Mouse (Mus musculus) kidney, adult 9 months (tissue): Measurements from ENCODE around the gene Gm28308.

Source experiments
- DNase-seq: peaks from one replicate; pipeline ENCODE4 v3.0.0; 2022

Gm28308 gene

DNA sequence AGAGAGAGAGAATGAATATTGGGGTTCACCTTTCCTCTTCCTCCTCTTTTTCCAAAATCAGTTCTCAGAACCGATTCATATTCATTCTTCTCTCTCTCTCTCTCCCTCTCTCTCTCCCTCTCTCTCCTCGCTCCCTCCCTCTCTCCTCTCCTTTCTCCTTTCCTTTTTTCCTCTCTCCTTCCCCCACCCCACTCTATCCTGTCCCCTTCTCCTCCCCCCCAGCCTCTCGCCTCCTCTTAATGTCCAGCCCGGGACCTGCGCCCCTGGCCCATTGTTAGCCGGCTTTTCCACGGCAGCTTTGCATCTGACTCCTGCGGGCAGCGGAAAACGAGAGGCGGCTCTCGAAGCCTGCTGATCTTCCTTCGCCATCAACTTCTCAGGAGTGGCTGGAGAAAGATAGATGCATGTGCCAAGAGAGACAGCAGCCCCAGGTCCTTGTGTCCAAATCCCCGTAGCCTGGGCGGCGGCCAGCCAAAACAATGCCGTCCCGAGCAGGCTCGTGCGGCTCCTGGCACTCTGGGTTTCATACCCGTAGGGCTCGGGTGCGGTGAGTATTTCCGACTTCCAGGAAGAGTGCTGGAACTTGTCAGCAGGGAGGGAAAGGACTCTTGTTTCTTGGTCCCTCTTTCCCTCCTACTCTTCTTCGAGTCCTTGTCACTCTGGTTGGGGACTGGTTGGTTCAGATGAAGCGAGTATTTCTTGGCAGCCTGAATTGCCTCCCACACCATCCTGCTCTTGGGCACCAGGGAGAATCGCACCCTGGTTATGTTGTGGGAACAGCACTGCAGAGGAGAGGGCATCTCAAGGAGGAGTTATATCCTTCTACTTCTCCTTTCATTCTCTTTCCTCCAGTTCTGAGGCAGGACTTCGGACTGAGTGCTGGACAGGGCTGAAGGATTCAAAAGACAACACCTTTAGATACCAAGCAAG, 47.4 kb downstream of the Gm28308 start:
- DNase-seq, result peak; percentile 21

DNA sequence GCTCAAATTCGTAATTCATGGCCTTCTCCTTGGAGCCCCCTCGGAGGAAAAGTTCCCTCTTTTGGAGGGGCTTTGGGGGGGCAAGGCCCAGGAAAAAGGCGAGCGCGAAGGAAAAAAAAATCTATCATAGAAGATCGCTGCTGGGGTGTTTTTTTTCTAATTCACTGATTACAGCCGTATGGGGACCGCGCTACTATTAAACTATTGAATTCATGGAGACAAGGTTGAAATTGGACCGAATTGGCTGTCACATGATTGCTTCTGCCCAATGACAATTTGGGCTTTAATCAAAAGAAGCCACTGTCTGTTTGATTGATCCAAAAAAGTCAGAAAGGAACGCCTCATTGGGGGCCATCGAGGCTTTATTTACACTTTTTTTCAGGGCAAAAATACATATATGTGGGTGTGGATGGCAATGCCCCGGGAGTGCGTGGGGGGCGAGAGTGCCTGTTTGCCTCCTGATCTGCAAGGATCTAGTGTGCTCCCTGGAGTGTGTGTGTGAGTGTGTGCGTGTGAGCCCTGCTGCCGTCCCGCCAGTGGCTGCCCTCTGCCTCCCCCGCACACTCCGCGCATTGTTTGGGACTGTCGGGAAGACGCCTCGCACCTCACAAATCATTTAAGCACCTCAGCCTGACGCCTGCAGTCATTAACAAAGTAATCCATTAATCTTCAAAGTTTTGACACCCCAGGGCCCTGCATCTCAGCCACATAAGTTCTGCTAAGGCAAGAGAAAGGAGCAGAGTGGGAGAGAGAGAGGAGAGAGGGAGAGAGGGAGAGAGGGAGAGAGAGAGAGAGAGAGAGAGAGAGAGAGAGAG, 48.3 kb downstream of the Gm28308 start, which contains the start of gene Hoxa2:
Gene Hoxa2, minus strand, starts transcription at position 206 of the 815 bp plus-strand sequence.
- DNase-seq, result peak; percentile 28

DNA sequence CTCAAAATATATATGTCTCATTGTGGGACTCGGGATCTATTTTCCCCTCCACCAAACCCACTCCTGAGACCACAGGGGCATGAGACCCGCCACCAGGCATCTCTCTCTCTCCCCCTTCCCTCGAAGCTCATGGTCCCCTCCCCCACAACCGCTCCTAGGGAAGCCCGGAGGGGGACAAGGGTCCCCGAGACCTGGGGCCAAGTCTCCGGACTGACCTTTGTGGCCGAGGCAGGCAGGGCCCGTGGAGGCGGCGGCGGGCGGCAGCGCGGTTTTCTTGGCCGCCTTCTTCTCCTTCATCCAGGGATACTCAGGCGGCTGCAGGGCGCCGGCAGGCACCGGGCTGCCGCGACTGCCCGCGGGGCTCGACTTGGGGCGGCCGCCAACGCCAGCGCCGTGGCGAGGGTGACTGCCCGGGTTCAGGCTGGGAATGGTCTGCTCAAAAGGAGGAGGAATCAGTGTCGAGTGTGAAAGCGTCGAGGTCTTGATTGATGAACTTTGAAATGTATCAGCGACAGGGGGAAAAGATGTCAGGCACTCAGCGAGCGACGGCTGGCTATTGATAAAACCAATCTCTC, 49.0 kb downstream of the Gm28308 start:
- peak; percentile 37 for DNase-seq

DNA sequence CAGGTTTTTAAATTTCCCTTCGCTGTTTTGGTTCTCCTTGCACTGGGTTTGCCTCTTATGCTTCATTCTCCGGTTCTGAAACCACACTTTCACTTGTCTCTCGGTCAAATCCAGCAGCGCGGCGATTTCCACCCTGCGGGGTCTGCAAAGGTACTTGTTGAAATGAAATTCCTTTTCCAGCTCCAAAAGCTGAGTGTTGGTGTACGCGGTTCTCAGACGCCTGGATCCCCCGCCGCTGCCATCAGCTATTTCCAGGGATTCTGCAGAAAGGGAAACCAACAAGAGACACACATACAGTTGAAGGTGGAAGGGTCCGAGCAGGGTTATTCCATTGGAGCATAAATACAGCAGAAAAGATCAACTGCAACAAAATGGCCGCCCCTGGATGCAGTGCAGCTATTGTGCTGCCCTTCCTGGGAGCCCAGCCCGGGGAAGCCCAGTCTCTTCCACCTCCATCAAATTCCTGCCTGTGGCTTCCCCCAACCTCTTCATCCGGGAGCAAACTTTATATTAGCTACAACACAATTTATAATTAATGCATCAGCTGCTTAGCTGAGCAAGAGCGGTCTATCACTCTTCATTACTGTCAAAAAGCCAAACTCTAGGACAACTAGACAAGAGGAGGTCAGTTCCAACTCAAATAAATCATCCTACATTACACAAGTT, 49.6 kb downstream of the Gm28308 start:
- peak; percentile 22 for DNase-seq

DNA sequence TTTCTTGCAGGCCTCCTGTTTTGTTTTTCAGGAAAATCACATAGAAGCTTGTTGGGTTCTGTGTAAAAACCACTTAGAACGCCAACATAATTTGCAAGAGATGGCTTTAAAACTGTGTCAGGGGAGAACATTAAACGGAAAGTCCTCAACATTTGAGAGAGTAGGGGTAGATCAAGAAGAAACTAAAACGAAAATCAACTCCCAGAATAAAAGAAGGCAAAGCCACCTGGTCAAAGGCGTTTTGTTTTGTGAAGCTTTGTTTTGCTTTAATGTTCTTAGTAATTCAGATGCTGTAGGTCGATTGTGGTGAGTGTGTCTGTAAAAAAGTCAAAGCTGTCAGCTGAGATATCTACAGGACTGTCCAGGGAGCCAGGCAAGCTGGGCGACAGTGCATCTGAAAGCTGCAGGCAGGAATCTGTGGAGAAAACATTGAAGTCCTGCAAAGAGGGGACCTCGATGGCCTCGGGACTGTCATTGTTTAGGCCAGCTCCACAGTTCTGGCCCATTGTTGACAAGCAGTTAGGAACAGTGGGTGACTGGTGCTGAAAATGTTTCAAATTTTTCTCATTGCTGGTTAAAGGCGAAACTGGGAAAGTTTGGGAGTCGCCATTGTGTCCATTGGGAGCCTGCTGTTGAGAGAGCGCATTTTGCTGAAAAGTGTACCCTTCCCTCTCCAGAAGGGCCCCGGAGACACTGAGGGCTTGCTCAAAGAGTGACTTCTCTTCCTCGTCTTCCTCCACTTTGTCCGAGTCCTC, 50.4 kb downstream of the Gm28308 start:
- peak; percentile 13 for DNase-seq

DNA sequence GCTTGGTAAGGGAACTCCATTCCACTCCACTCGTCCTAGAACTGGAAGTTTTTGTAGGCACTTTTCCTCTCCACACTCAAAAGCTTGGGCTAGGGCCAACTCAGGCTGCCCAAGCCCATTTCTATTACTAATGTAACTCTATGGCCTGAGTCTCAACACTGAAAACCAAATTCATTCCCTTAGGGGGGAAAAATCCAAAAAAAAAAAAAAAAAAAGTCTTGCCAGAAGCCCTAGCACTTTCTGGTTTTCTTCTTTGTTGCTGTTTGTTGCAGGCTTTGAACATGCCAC, 51.1 kb downstream of the Gm28308 start:
- no peak for DNase-seq

DNA sequence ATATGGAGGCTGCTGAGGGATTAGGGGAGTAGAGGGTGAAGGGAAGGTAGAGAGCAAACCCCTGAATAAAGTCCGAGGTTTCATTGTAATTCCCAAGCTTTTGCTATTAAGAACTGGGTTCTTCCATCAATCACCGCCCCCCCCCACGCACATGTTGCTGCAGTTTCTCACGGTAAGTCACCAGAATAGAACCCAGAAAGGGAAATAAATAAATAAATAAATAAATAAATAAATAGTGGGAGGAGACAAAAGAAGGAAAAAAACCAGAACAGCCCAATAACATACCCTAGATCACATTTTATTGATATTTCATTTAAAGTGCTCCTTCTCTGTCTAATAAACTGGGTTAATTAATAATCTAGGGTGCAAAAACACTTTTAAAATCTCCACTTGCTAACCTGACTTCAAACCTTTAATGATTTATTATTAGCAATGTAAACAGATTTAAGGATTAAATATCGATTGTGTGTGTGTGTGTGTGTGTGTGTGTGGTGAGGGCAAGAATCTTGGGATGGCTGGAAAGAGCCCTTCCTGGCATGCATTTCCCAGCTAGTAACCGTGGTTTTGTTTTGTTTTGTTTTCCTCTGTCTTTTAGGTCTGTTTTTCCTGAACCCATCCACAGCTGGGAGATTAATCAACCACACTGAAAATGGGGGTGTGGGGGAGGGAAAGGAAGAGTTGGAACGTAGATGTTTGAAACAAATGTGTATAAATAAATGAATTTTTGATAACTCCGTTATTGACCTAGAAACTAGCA, 51.6 kb downstream of the Gm28308 start:
- DNase-seq, result peak; percentile 19

DNA sequence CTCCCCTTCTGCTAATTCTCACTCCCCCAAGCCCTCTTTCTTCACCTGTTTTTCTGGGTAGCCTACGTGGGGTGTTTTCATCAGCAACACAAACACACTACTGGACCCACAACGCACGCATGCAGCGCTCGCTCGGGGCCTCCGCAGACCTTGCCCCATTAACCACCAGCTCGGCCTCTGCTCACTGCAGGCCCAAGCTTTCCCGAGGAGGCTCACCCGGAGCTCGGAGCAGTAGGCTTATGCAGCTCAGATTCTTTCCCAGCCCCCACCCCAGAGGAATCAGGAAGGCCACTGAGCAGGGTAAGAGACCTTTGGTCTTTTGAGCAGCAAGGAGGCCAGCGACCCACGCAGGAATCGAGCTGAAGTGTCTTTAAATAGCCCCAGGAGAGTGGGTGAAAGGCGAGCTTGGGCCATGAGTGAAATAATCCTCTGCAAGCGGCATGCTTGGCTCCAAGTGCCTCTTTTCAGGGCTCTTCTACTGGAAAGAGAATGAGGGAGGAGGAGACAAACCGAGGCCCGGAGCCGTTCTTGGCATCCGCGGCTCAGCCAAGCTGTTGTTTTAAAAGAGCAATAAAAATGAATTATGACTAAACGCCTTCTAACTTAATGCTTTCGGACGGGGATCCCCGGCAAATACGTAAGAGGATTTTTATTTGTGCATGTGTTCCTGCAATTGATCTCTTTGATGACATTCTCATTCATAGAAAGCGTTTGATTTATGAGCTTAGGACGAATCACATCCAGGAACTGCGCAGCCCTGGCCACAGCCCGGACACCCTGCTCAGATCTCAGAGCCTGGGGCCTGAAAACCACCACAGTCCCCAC, 52.4 kb downstream of the Gm28308 start:
- peak; percentile 84 for DNase-seq

DNA sequence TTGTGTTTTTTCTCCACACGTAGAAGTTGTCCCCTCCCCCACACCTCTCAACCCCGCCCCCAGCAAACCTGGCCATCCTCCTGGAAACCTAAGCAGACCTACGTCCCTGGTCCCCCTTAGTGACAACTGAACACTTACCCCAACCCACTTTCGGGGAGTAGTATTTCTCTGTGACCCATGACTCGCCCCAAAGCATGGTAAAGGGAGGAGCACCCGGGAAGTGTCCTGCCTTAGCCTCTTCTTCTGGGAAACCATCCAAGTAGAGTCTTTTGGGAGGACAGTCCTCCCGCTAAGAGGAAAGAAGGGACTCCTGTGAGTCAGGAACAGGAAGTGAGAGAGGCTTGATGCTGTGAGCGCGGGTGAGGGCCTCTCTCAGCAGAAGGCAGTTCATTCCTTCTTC, 53.2 kb downstream of the Gm28308 start:
- DNase-seq, result peak; percentile 70

DNA sequence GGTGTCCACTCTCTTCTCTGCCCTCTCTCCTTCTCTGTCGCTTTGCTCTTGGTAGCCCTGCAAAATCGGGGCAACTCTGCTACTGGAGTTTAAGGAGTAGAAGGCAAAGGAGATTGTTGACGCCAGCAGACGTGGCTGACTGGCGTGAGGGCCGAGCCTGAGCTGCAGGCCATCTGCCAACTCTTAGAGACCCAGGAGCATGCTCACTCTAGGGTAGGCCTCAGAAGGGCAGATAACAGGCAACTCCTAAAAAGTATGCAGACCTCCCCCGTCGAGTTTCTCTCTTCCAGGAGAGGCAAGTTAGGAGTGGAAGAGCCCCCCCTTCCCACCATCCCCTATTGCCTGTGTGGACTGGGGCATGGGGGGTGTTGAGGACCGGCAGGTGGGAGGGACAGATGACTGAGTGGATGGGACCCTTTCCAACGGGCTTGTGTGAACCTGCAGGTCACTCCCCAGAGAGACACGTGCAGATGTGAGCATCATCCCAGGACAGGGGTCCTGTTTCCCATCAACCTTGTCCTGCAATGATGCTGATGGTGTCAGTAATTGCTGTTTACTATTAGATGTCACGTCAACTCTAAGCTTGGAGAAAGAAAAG, 53.9 kb downstream of the Gm28308 start:
- peak; percentile 65 for DNase-seq

DNA sequence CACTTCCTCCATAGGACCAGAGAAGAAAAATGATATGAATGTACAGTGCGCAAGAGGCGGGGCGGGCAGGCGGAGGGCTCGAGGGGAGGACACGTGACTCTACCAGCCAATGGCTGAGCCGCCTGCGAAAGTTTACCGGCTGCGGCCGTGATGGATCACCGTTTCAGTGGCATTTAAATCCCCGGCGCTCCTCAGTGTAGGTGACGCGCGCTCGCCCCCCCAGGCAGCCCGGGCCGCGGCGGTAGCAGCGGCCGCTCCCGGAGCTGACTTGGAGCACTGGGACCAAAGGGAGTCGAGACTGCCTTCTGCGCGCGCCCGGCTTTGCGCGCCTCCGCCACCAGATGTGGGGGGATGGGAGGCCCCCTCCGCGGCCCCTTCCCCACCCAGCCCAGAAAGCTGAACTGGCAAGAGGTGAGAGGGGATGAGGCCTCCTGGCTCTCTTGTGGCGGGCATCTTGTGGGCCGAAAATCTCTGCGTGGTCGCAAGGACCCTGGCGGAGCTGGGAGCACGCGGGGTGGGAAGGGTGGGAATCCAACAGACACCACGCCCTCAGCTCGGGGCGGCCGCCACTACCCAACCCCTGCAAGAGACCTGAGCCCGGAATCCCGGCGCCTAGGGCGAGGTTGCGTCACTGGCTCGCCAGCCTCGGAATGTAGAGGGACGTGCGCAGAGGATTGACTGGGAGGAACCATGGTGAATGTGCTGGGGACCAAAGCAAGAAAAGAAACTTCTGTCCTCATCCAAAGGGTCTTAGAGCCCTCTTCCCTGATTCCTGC, 54.7 kb downstream of the Gm28308 start, which contains the start of gene Hoxa1:
Gene Hoxa1, minus strand, starts transcription at position 42 of the 776 bp plus-strand sequence.
- peak; percentile 91 for DNase-seq

DNA sequence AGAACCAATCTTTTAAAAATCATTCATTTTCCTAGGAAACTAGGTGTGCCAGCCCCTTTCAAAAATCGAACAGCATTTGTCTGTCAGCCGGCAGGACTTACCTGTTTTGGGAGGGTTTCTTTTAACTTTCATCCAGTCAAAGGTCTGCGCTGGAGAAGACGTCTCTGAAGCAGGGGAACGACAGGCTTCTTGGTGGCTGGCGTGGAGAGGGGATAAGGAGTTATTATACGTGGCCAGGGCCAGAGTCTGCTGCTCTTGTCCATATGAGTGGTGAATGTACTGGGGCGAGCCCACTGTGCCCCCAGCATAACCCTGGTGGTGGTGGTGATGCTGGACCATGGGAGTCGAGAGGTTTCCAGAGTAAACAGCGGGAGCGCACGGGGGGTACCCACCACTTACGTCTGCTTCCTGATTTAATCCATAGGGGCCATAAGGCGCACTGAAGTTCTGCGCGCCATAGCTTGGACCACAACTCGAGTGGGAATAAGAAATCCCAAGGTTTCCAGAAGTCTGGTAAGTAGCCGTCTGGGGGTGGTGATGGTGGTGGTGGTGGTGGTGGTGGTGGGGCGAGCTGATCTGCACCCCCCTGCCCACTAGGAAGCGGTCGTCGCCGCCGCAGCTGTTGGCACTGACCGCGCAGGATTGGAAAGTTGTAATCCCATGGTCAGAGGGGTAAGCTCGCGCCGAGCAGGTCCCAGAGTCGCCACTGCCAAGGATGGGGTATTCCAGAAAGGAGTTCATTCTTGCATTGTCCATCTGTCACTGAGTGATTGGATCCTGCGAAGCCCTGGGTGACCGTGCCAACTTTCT, 55.5 kb downstream of the Gm28308 start:
- DNase-seq, result peak; percentile 20

DNA sequence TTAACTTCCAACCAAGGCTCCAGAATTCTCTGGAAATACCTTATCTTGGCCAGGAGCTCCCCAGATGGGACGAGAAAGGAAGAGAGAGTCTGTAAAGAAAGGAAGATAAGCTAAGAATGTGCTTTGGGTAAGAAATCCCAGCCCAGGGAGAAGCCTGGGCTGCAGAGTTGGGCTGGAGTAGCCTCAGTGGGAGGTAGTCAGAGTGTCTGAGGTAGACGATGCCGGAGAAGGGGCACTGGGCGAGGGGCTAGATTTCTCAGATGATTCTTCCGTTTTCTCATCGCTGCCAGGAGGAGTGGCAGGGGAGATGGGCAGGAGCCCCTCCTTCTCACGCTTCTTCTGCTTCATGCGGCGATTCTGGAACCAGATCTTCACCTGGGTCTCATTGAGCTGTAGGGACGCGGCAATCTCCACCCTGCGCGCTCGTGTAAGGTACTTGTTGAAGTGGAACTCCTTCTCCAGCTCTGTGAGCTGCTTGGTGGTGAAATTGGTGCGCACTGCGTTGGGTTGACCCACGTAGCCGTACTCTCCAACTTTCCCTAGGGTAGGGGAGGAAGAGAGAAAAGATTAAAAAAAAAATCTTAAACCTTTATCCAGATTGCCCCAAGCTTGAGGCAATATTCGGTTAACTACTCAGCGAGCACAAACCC, 56.5 kb downstream of the Gm28308 start:
- no peak for DNase-seq

DNA sequence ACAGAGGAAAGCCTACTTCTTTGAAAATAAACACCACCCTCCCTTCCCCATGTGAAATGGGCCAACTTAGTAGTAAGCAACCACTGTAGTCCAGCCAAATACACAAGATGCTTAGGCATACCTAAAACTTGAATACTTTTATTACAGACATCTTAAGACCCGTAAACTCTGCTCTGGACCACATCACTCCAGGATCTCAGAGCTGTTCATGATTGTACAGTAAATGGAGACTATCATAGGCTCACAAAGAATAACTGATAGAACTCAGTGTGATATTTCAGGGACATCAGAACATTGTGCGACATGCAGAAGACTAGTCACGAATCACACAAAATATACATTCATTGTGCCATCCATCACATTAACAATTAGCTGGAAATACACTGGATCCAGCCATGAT, 57.7 kb downstream of the Gm28308 start:
- DNase-seq, result no peak

DNA sequence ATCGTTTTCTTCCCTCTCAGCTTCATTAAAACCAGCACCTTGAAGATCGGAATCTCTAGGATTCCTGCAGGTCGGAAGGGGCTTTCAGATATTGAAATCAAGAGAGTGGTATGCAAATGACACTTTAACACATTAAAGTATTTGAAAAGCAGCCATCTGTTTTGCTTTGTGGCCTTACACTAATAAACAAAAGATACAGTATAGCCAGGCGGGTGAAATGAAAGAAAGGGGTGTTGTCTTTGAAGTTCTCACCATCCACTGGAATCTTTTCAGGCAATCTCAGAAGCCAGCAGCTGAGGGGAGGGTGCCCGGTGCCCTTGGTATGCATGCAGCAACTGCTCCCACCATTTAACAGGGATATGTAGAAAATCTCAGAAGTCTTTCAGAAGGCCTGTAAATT, 59.1 kb downstream of the Gm28308 start:
- DNase-seq, result no peak

DNA sequence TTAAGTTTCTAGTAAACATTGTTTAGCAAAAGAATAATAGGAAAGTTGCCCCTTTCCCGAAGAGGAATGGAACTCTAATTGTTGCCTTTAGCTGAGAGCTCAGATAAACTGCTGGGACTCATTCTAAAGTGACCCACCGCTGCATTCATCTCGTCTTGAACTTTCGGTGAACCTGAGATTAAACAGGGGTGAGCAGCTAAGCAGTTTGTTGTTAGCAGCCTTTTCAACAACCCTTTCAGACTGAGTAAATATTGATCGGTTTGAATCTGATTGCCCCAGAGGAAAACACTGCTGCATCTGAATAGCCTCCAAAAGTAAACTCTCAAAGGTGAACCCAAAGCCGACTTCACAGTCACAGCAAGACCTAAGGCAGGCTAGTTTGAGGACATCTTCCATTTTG, 59.9 kb downstream of the Gm28308 start:
- DNase-seq, result no peak
